Mouse (Mus musculus): Measurements from ENCODE around the gene Mtfr2. TPM values are rescaled to one million over a fixed set of nuclear protein-coding genes. Genes with fewer than 3 reads are reported as not detected.

Gene Mtfr2
- polyA plus RNA-seq, 1 experiment: 0.70 TPM

GRCm38 (mm10) chr10:20348894-20349293, 1.3 kb downstream of the Mtfr2 start:
- no peak for TF ChIP-seq POLR2A (IDR thresholded peaks at IDR 0.05; ENCODE audit: borderline replicate concordance, insufficient read depth, low read length)
- no peak for TF ChIP-seq CTCF (IDR thresholded peaks at IDR 0.05; ENCODE audit: borderline replicate concordance, insufficient read depth, low read depth, low read length)
- Histone ChIP-seq H3K4me3 (replicated peaks; ENCODE audit: insufficient read depth, low read depth, low read length) (no peak overlapping the region), H3K4me1 (ENCODE audit: control insufficient read depth, insufficient read depth, low read length) (no peaks in the 10 kb centered on the region), H3K27me3 (ENCODE audit: control insufficient read depth, insufficient read depth, low read length) (no peaks in the 10 kb centered on the region), H3K27ac (ENCODE audit: insufficient read depth, low read length) (no peak overlapping the region)
- DNase-seq: no peak
- 79% methylated on average over 2 of the region's 2 CpGs for WGBS

DNA sequence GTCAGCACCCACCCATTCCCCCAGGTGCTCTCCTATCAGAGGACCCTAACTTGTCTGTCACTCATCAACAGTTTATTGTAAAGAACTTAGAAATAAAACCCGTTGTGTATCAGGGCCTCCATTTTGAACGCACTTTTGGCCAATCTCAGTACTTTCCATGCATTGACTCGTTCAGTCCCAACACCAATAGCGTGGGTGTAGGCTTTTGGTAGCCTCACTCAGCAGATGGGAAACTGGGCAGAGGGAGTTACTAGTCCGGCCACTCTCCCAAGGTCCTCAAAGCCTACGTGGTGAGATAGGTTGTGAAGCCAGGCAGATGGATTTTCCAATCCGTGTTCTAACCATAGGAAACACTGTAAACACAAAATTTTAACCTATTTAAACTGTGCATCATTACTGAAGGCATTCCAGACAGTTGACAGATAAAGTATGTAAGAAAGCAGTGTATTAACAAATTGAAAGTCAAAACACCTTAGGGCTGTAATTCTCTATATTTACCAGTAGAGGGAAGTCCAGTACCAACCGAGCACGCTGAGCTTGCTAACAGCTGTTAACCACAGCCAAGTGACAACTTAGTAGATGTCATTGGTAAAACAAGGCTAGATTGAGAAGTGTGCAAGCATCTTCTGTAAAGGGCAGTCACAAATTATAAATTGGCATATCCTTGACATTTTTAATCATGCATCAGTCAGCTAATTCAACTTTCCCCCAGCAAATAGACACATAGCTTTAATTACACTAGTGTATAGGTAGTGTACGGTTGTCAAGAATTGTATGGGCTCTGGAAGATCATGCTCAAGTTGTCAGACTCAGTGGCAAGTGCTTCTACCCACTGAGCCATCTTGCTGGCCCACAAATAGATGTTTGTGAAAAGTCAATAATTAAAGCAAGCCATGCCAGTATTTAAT, 14.2 kb downstream of the Mtfr2 start:
- WGBS: 61% methylated on average over 10 of the region's 10 CpGs
- no peak for DNase-seq
- H3K4me3 ChIP-seq (replicated peaks; ENCODE audit: insufficient read depth, low read depth, low read length): no peak overlapping the region
- H3K4me1 ChIP-seq (ENCODE audit: control insufficient read depth, insufficient read depth, low read length): no peaks in the 10 kb centered on the region
- TF ChIP-seq POLR2A (IDR thresholded peaks at IDR 0.05; ENCODE audit: borderline replicate concordance, insufficient read depth, low read length): no peak
- peak; percentile 49 for TF ChIP-seq CTCF (IDR thresholded peaks at IDR 0.05; ENCODE audit: borderline replicate concordance, insufficient read depth, low read depth, low read length)
- H3K27me3 ChIP-seq (ENCODE audit: control insufficient read depth, insufficient read depth, low read length): no peaks in the 10 kb centered on the region
- H3K27ac ChIP-seq (ENCODE audit: insufficient read depth, low read length): no peak overlapping the region

GRCm38 (mm10) chr10:20362450-20363118, 15.0 kb downstream of the Mtfr2 start:
- H3K4me3 ChIP-seq (replicated peaks; ENCODE audit: insufficient read depth, low read depth, low read length): no peak overlapping the region
- no peaks in the 10 kb centered on the region for H3K4me1 ChIP-seq (ENCODE audit: control insufficient read depth, insufficient read depth, low read length)
- no peak overlapping the region for H3K27ac ChIP-seq (ENCODE audit: insufficient read depth, low read length)
- TF ChIP-seq POLR2A (IDR thresholded peaks at IDR 0.05; ENCODE audit: borderline replicate concordance, insufficient read depth, low read length) (no peak), CTCF (IDR thresholded peaks at IDR 0.05; ENCODE audit: borderline replicate concordance, insufficient read depth, low read depth, low read length) (no peak)
- no peak for DNase-seq
- H3K27me3 ChIP-seq (ENCODE audit: control insufficient read depth, insufficient read depth, low read length): no peaks in the 10 kb centered on the region
- 50% methylated on average over 4 of the region's 4 CpGs for WGBS

DNA sequence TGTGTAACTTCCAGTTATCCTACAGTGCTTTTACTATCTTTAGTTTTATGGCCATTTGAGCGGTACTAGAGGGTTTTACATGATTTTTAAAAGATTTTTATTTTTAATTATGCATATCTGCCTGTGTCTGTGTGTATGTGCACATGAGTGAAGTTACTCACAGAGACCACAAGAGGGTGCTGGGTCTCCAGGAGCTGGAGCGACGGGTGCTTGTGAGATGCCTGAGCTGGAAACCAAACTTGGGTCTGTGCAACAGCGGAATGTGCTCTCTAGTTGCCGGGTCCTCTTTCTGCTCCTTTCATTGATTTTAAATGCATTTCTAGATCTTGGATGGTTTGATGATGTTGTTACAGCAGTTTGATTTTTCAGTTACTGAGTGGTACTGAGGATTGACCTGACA, 24.5 kb downstream of the Mtfr2 start:
- no peak for DNase-seq
- 98% methylated on average over 5 of the region's 5 CpGs for WGBS

DNA sequence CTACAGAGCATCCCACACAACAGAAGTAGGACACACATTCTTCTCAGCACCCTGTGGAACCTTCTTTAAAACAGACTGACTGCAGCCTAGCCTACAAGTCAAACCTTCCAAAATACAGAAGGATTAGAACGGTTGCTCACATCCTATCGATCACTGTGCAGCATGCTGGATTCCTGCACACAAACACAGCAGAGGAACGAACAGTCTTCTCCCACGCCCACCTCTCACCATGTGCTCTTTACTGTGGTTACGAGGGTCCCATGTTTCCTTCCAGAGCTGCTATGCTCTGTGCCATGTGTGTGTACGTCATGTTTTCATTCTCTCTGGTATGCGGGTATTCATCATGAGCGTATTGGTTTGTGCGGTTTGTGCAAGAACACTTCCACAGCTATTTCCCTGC, 30.1 kb downstream of the Mtfr2 start:
- no peak overlapping the region for H3K4me3 ChIP-seq (replicated peaks; ENCODE audit: insufficient read depth, low read depth, low read length)
- TF ChIP-seq POLR2A (IDR thresholded peaks at IDR 0.05; ENCODE audit: borderline replicate concordance, insufficient read depth, low read length): no peak
- no peak for TF ChIP-seq CTCF (IDR thresholded peaks at IDR 0.05; ENCODE audit: borderline replicate concordance, insufficient read depth, low read depth, low read length)
- H3K27ac ChIP-seq (ENCODE audit: insufficient read depth, low read length): no peak overlapping the region
- no peaks in the 10 kb centered on the region for H3K27me3 ChIP-seq (ENCODE audit: control insufficient read depth, insufficient read depth, low read length)
- peaks cover 6% of the 10 kb centered on the region for H3K4me1 ChIP-seq (ENCODE audit: control insufficient read depth, insufficient read depth, low read length)
- DNase-seq: no peak
- WGBS: 92% methylated on average over 9 of the region's 9 CpGs

More for the DNA sequence above, 24.5 kb downstream of the Mtfr2 start:
- Histone ChIP-seq H3K27me3 (ENCODE audit: control insufficient read depth, insufficient read depth, low read length) (no peaks in the 10 kb centered on the region), H3K4me3 (replicated peaks; ENCODE audit: insufficient read depth, low read depth, low read length) (no peak overlapping the region), H3K27ac (ENCODE audit: insufficient read depth, low read length) (no peak overlapping the region), H3K4me1 (ENCODE audit: control insufficient read depth, insufficient read depth, low read length) (no peaks in the 10 kb centered on the region)
- TF ChIP-seq CTCF (IDR thresholded peaks at IDR 0.05; ENCODE audit: borderline replicate concordance, insufficient read depth, low read depth, low read length) (no peak), POLR2A (IDR thresholded peaks at IDR 0.05; ENCODE audit: borderline replicate concordance, insufficient read depth, low read length) (no peak)

DNA sequence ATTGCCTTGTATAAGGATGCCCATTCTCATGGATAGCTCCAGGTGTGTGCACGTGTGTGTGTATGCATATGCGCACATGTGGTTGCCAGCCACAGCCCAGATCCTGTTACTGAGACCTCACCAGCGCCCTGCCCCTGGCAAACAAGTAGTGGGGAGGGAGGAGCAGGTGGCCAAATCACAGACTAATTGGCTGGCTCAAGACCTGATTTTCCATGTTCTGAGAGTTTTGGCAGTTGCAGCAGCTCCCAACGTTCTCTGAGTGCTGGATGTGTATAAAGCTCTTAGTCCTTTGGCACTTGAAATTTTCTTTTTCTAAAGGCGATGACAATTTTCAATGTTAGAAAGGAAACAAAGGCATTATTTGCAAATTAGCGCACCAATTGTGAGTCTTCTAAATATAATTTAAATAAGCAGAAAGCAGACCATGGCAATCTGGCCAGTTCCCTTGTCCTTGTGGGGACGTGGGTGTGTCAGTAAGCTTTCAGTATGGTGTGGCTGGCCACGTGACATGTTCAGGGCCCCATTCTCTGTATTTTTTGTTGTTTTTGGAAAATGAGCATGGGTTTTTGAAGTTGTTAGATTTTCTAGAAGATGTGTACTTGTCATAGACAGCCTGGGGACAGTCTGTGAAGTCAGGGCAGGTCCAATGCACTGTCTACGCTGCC, 31.6 kb downstream of the Mtfr2 start:
- Histone ChIP-seq H3K27me3 (ENCODE audit: control insufficient read depth, insufficient read depth, low read length) (no peaks in the 10 kb centered on the region), H3K27ac (ENCODE audit: insufficient read depth, low read length) (no peak overlapping the region), H3K4me1 (ENCODE audit: control insufficient read depth, insufficient read depth, low read length) (peaks cover 6% of the 10 kb centered on the region), H3K4me3 (replicated peaks; ENCODE audit: insufficient read depth, low read depth, low read length) (no peak overlapping the region)
- DNase-seq: no peak
- WGBS: 42% methylated on average over 9 of the region's 9 CpGs
- TF ChIP-seq POLR2A (IDR thresholded peaks at IDR 0.05; ENCODE audit: borderline replicate concordance, insufficient read depth, low read length): no peak
- no peak for TF ChIP-seq CTCF (IDR thresholded peaks at IDR 0.05; ENCODE audit: borderline replicate concordance, insufficient read depth, low read depth, low read length)

DNA sequence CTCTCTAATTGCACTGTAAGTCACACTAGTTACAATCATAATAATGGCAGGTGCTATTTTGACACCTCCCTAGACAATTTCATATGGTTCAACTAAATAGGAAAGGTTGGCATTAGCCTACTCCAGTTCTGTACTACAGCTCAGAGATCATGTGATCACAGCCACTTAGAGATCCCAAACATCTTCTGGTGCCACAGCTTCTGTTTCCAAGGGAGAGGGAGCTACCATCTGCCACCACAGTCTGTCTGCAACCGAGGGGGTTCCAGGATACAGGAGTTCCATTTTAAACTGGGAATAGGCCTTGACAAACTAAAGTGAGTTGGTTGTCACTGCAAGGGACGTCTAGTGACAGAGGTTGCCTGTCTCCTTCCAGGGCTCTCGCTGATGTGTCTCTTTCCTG, 33.2 kb downstream of the Mtfr2 start:
- peak; percentile 15 to 17 for DNase-seq
- WGBS: 47% methylated on average over 3 of the region's 3 CpGs
- TF ChIP-seq CTCF (IDR thresholded peaks at IDR 0.05; ENCODE audit: borderline replicate concordance, insufficient read depth, low read depth, low read length) (no peak), POLR2A (IDR thresholded peaks at IDR 0.05; ENCODE audit: borderline replicate concordance, insufficient read depth, low read length) (no peak)
- Histone ChIP-seq H3K4me3 (replicated peaks; ENCODE audit: insufficient read depth, low read depth, low read length) (no peak overlapping the region), H3K4me1 (ENCODE audit: control insufficient read depth, insufficient read depth, low read length) (peaks cover 6% of the 10 kb centered on the region), H3K27ac (ENCODE audit: insufficient read depth, low read length) (no peak overlapping the region), H3K27me3 (ENCODE audit: control insufficient read depth, insufficient read depth, low read length) (no peaks in the 10 kb centered on the region)
